Mouse (Mus musculus) ES-Bruce4 (cell line): ENCODE results near the gene Vax2. TPM values are rescaled to one million over a fixed set of nuclear protein-coding genes. Genes with fewer than 3 reads are reported as not detected.

ENCODE experiments used
- H3K27ac ChIP-seq: 2 replicates; pipeline ENCODE4 v1.5.1; 2012; ENCODE audit warnings: low read length, inconsistent platforms; ENCODE audit not compliant: insufficient read depth
- H3K27me3 ChIP-seq: 2 replicates; pipeline ENCODE4 v1.6.1; 2012; ENCODE audit warnings: mild to moderate bottlenecking, low read length, inconsistent platforms; ENCODE audit not compliant: control insufficient read depth, poor library complexity, insufficient read depth, severe bottlenecking
- H3K36me3 ChIP-seq: 2 replicates; pipeline ENCODE4 v1.6.1; 2012; ENCODE audit warnings: inconsistent platforms, mild to moderate bottlenecking, low read length, moderate library complexity; ENCODE audit not compliant: control insufficient read depth, poor library complexity, insufficient read depth, severe bottlenecking
- H3K4me1 ChIP-seq: one replicate; pipeline ENCODE4 v1.8.1; 2011; ENCODE audit warnings: low read length; ENCODE audit not compliant: control insufficient read depth, insufficient read depth
- H3K4me3 ChIP-seq: 2 replicates; pipeline ENCODE4 v1.5.1; 2011; ENCODE audit warnings: low read depth, mild to moderate bottlenecking, low read length
- H3K9ac ChIP-seq: 2 replicates; pipeline ENCODE4 v1.6.1; 2012; ENCODE audit warnings: low read depth, mild to moderate bottlenecking, inconsistent platforms; ENCODE audit not compliant: poor library complexity, severe bottlenecking
- H3K9me3 ChIP-seq: replicated peaks from 2 replicates; pipeline ENCODE4 v1.6.1; 2012; ENCODE audit warnings: mild to moderate bottlenecking, low read length, inconsistent platforms; ENCODE audit not compliant: control insufficient read depth, poor library complexity, insufficient read depth, severe bottlenecking
- CTCF ChIP-seq: IDR thresholded peaks from one replicate; pipeline ENCODE4 v1.8.1; 2011; ENCODE audit warnings: low read depth, low read length
- EP300 ChIP-seq: IDR thresholded peaks from 2 replicates; pipeline ENCODE4 v1.6.1; 2011; ENCODE audit warnings: low read depth, low read length; ENCODE audit not compliant: insufficient read depth
- POLR2A ChIP-seq: IDR thresholded peaks from one replicate; pipeline ENCODE4 v1.8.1; 2011; ENCODE audit warnings: low read length; ENCODE audit not compliant: insufficient read depth
- polyA plus RNA-seq: library from polyadenylated mRNA; stranded (reverse); fragments of >200 nt; gene quantifications from 2 replicates; pipeline ENCODE4 v1.2.4, GENCODE M21; 2011; ENCODE audit warnings: low read depth; ENCODE audit not compliant: missing spikeins, insufficient read depth, insufficient read length

The Vax2 gene
- polyA plus RNA-seq, 1 experiment, result not detected

DNA sequence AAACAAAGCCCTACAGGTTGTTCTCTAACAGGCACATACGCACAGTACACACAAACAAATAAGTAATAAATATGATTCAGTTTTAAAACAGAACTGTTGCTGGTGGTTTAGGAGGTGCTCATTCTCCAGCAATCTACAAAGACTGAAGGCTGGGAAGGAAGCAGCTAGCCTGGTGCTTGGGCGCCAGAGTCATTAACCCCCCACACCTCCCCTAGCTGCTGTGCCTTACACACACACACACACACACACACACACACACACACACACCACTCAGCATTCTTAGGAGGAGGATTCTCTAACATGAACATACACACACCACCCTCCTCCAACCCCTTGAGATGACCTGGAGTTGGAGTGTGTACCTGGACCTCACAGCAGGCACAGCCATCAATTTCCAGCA, 20.1 kb upstream of the Vax2 start:
- Histone ChIP-seq H3K9me3 (no peaks in the 10 kb centered on the region), H3K27me3 (0 out of 2 replicates have a peak, but pooled peaks cover 4% of the 10 kb centered on the region), H3K4me1 (no peaks in the 10 kb centered on the region), H3K36me3 (no peaks in the 10 kb centered on the region), H3K9ac (no peak overlapping the region), H3K4me3 (no peak overlapping the region), H3K27ac (no peak overlapping the region)
- TF ChIP-seq EP300, result no peak
- no peak for TF ChIP-seq CTCF
- TF ChIP-seq POLR2A, result no peak

DNA sequence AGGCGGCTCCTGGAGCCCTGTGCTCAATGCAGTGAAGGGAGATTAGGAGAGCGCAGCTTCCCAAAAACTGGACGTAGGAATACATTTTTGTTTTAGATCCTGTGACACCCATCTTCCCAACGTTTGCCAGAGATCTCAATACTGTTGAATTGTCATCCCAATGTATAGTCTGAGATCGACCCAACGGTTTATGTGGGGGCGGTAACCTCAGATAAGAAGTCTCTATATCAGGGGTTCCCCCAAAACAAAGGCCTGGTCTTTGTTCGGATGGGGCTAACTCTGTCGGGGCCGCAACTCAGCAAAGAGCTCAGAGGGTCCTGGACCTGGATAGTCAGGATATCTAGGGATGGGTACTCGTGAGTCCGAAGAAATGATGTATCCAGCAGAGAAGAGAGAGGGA, 18.1 kb upstream of the Vax2 start:
- 0 out of 2 replicates have a peak, but pooled peaks cover 4% of the 10 kb centered on the region for H3K27me3 ChIP-seq
- no peak for TF ChIP-seq POLR2A
- TF ChIP-seq CTCF, result no peak
- TF ChIP-seq EP300, result no peak
- H3K36me3 ChIP-seq, result no peaks in the 10 kb centered on the region
- no peak overlapping the region for H3K27ac ChIP-seq
- no peaks in the 10 kb centered on the region for H3K9me3 ChIP-seq
- H3K4me1 ChIP-seq, result no peaks in the 10 kb centered on the region
- no peak overlapping the region for H3K9ac ChIP-seq
- no peak overlapping the region for H3K4me3 ChIP-seq

DNA sequence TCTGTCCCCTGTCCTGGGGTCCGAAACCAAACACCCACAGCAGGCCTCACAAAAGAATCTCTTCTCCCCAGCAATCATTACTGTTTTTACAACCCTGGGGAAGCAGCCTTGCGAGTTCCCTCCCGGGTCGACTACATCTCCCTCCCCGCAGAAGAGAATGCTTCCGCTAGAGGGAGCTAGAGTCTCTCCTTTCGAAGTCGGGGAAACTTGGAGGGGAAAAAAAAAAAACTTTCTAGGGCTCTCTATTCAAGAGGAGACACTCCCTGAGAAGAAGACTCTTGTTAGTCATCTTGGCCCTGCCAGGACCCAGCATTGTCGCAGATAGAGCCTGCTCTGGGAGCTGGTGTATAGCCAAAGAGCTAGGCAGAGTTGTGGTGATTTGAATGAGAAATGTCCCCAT, 17.2 kb upstream of the Vax2 start:
- TF ChIP-seq CTCF (peak; percentile 64), EP300 (no peak)
- H3K4me3 ChIP-seq, result 0 out of 2 replicates have a peak overlapping the region, but pooled peaks have one; percentile 6

DNA sequence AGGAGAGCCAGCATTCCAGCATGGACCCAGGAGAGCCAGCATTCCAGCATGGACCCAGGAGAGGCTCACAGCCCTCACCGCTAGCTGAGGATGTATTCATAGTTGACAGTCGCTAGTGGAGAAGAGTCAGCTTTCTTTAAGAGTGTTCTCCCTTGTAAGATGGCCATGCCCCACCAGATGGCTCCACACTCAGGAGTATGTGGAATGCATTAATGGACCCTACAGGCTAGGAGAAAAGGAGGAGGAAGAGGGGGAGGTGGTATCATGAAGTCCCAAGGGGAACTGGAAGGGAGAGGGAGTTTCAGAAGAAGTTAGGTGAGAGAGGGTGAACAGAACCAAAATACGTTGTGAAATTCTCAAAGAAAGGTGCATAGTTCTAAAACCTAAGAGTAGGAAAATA, 15.3 kb upstream of the Vax2 start:
- Histone ChIP-seq H3K27ac (no peak overlapping the region), H3K4me3 (no peak overlapping the region), H3K9ac (no peak overlapping the region), H3K9me3 (no peaks in the 10 kb centered on the region), H3K27me3 (peaks cover 12% of the 10 kb centered on the region), H3K36me3 (no peaks in the 10 kb centered on the region), H3K4me1 (peaks cover 7% of the 10 kb centered on the region)
- TF ChIP-seq CTCF (no peak), EP300 (no peak), POLR2A (no peak)

More for the DNA sequence above, 17.2 kb upstream of the Vax2 start:
- no peak overlapping the region for H3K27ac ChIP-seq
- H3K9ac ChIP-seq, result no peak overlapping the region
- H3K36me3 ChIP-seq, result no peaks in the 10 kb centered on the region
- H3K4me1 ChIP-seq, result peaks cover 5% of the 10 kb centered on the region
- peaks cover 4% of the 10 kb centered on the region; the same call in 1 of the 2 replicates for H3K27me3 ChIP-seq
- no peaks in the 10 kb centered on the region for H3K9me3 ChIP-seq

DNA sequence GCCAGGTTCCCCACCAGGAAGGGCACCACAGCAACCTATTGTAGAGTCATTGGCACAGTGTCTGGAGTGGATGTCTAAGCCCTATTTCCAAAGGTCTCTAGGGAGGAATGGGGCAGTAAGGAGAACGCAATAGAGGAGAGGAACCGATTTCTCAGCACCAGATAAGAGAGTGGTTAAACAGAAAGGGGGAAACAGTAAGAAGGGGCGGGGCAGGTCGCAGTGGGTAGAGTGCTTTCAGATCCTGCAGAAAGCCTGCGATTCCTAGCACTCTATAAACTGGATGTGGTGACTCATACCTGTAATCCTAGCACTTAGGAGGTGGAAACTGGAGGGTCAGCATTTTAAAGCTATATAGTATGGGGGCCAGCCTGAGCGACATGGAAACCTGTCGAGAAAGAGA, 14.4 kb upstream of the Vax2 start:
- no peak for TF ChIP-seq EP300
- TF ChIP-seq CTCF, result no peak
- no peak for TF ChIP-seq POLR2A
- Histone ChIP-seq H3K27me3 (peaks cover 18% of the 10 kb centered on the region), H3K4me3 (no peak overlapping the region), H3K9ac (no peak overlapping the region), H3K36me3 (no peaks in the 10 kb centered on the region), H3K9me3 (no peaks in the 10 kb centered on the region), H3K27ac (no peak overlapping the region), H3K4me1 (peaks cover 7% of the 10 kb centered on the region)

DNA sequence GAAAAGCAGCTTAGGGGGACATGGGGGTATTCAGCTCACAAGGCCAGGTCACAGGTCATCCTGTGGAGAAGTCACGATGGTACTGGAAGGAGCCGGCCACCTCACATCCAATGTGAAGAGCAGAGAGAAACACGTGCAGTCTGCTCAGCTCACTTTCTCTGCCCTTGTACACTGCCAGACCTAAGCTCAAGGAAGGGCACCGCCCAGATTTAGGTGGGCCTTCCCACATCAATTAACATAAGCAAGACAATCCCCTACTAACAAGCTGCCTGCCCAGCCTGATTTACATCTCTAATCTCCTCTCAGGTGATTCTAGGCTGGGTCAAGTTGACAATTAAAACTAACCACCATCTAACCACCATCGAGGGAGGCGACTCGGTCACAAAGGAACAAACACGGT, 13.1 kb upstream of the Vax2 start:
- no peaks in the 10 kb centered on the region for H3K36me3 ChIP-seq
- no peak overlapping the region for H3K9ac ChIP-seq
- H3K4me1 ChIP-seq, result peaks cover 7% of the 10 kb centered on the region
- no peaks in the 10 kb centered on the region for H3K9me3 ChIP-seq
- H3K27me3 ChIP-seq, result peaks cover 26% of the 10 kb centered on the region
- TF ChIP-seq EP300 (peak; percentile 81; the same call in 1 of the 2 replicates), CTCF (no peak), POLR2A (no peak)
- H3K27ac ChIP-seq, result no peak overlapping the region
- no peak overlapping the region for H3K4me3 ChIP-seq

DNA sequence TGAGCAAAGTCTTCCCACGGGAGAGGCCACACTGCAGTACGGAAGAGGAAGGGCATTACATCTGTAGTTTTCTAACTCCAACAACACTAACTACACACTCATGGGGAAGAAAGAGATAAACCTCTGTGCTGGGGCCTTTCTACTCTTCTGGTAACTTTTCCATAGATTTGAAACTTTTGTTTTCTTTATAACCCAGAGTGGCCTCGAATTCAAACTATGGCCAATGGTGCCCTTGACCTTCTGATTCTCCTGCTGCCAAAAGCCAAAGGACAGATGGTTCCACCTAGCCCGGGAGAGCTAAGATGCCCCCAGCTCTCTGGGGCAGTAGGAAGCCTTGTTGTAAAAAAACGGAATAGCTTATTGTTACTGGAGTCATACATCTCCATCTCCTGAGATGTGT, 11.1 kb upstream of the Vax2 start:
- TF ChIP-seq EP300, result no peak
- no peak for TF ChIP-seq CTCF
- no peak for TF ChIP-seq POLR2A
- Histone ChIP-seq H3K9ac (no peak overlapping the region), H3K27ac (no peak overlapping the region), H3K27me3 (peaks cover 30% of the 10 kb centered on the region), H3K36me3 (no peaks in the 10 kb centered on the region), H3K4me3 (no peak overlapping the region), H3K4me1 (peaks cover 7% of the 10 kb centered on the region), H3K9me3 (no peaks in the 10 kb centered on the region)
